Mouse (Mus musculus): Measurements from ENCODE around the gene Stat5b.
A peak's percentile ranks its signal among the peaks of the same experiment; 100 is the strongest.

- TF ChIP-seq POLR2A (IDR thresholded peaks at IDR 0.05; ENCODE audit: borderline replicate concordance, low read depth, low read length) (no peak), CTCF (IDR thresholded peaks at IDR 0.05; ENCODE audit: low read depth, low read length) (peak; percentile 99)
These were observed 43.0 kb upstream of the Stat5b start for GRCm38 (mm10) chr11:100893482-100893881.
